Mouse (Mus musculus) liver, postnatal 0 days (tissue): Measurements from ENCODE around the gene Slc24a3. TPM values are rescaled to one million over a fixed set of nuclear protein-coding genes. Genes with fewer than 3 reads are reported as not detected.

Experiments used
- ATAC-seq: fragments of 200-750 bp; cut with Nextera tagmentation; 2 replicates; pipeline ENCODE4 v1.8.0; 2017; ENCODE audit warnings: mild to moderate bottlenecking, moderate library complexity
- DNase-seq: peaks from one replicate; pipeline ENCODE4 v3.0.0-alpha.2; 2016
- H3K27ac ChIP-seq: fragments of 300-500 bp; sonication (generic); 2 replicates; pipeline ENCODE4 v1.5.1; 2014; ENCODE audit warnings: antibody characterized with exemption, moderate library complexity, mild to moderate bottlenecking, low read depth
- H3K27me3 ChIP-seq: fragments of 300-500 bp; sonication (generic); 2 replicates; pipeline ENCODE4 v1.6.1; 2014; ENCODE audit warnings: low read length, control low read depth, mixed read lengths; ENCODE audit not compliant: insufficient read depth
- H3K36me3 ChIP-seq: fragments of 300-500 bp; sonication (generic); replicated peaks from 2 replicates; pipeline ENCODE4 v1.6.1; 2014; ENCODE audit warnings: mild to moderate bottlenecking, control low read depth, low read length, moderate library complexity, mixed read lengths; ENCODE audit not compliant: insufficient read depth
- H3K4me1 ChIP-seq: fragments of 300-500 bp; sonication (generic); 2 replicates; pipeline ENCODE4 v1.6.1; 2014; ENCODE audit warnings: antibody characterized with exemption, mild to moderate bottlenecking, control low read depth; ENCODE audit not compliant: insufficient read depth
- H3K4me2 ChIP-seq: fragments of 300-500 bp; sonication (generic); 2 replicates; pipeline ENCODE4 v1.6.1; 2014; ENCODE audit warnings: low read depth, mild to moderate bottlenecking, low read length, moderate library complexity, mixed read lengths
- H3K4me3 ChIP-seq: fragments of 300-500 bp; sonication (generic); 2 replicates; pipeline ENCODE4 v1.5.1; 2014; ENCODE audit warnings: low read depth, low read length
- H3K9ac ChIP-seq: fragments of 300-500 bp; sonication (generic); replicated peaks from 2 replicates; pipeline ENCODE4 v1.6.1; 2014; ENCODE audit warnings: mild to moderate bottlenecking, moderate library complexity
- H3K9me3 ChIP-seq: fragments of 300-500 bp; sonication (generic); 2 replicates; pipeline ENCODE4 v1.6.1; 2016; ENCODE audit warnings: mild to moderate bottlenecking, control low read depth, low read length, mixed read lengths
- CTCF ChIP-seq: sonication (generic); IDR thresholded peaks from 2 replicates; pipeline ENCODE4 v1.5.1; 2016; ENCODE audit warnings: antibody characterized with exemption, low read depth
- EP300 ChIP-seq: IDR thresholded peaks from 2 replicates; pipeline ENCODE4 v1.6.1; 2016; ENCODE audit warnings: antibody characterized with exemption, low read depth, mild to moderate bottlenecking
- WGBS: fragments of 180-500 bp; shearing (Covaris S2); extraction: QIAGEN DNeasy Blood & Tissue Kit; methylation state at CpG from one replicate; pipeline ENCODE4 v1.1.7; 2014; ENCODE audit not compliant: insufficient replicate concordance; 5-methylcytosine and 5-hydroxymethylcytosine counted together
- polyA plus RNA-seq: library from polyadenylated mRNA; unstranded; fragments of >200 nt; fragmentation: Nextera tagmentation; extraction: Ambion mirVana; gene quantifications from 2 replicates; pipeline ENCODE4 v1.2.1, GENCODE M21; 2015

Slc24a3 gene
- polyA plus RNA-seq, 1 experiment from 2014 or later = 0.40 TPM

GRCm38 (mm10) chr2:145564596-145564995 is 397.0 kb downstream of the Slc24a3 start:
- Histone ChIP-seq H3K4me3 (no peak overlapping the region), H3K9ac (no peak overlapping the region), H3K4me2 (no peak overlapping the region), H3K36me3 (no peaks in the 10 kb centered on the region), H3K4me1 (no peaks in the 10 kb centered on the region), H3K9me3 (no peaks in the 10 kb centered on the region), H3K27ac (no peak overlapping the region), H3K27me3 (no peaks in the 10 kb centered on the region)
- no peak for TF ChIP-seq EP300
- no peak for TF ChIP-seq CTCF
- ATAC-seq = no peak
- 64% methylated on average over 8 of the region's 8 CpGs for WGBS
- no peak for DNase-seq

GRCm38 (mm10) chr2:145566904-145567303 is 399.4 kb downstream of the Slc24a3 start:
- no peak for TF ChIP-seq EP300
- TF ChIP-seq CTCF = no peak
- no peak for ATAC-seq

GRCm38 (mm10) chr2:145571943-145572342 is 404.4 kb downstream of the Slc24a3 start:
- WGBS = 69% methylated on average over 3 of the region's 3 CpGs

More at GRCm38 (mm10) chr2:145566904-145567303, 399.4 kb downstream of the Slc24a3 start:
- H3K4me1 ChIP-seq = no peaks in the 10 kb centered on the region
- no peak overlapping the region for H3K9ac ChIP-seq
- no peaks in the 10 kb centered on the region for H3K36me3 ChIP-seq
- DNase-seq = no peak
- no peak overlapping the region for H3K4me3 ChIP-seq
- no peak overlapping the region for H3K27ac ChIP-seq
- WGBS = 67% methylated on average over 2 of the region's 2 CpGs
- H3K4me2 ChIP-seq = no peak overlapping the region
- H3K27me3 ChIP-seq = no peaks in the 10 kb centered on the region
- no peaks in the 10 kb centered on the region for H3K9me3 ChIP-seq

GRCm38 (mm10) chr2:145574148-145574547 is 406.6 kb downstream of the Slc24a3 start:
- H3K4me2 ChIP-seq = no peak overlapping the region
- DNase-seq = no peak
- no peaks in the 10 kb centered on the region for H3K4me1 ChIP-seq
- no peaks in the 10 kb centered on the region for H3K27me3 ChIP-seq
- no peak overlapping the region for H3K4me3 ChIP-seq
- WGBS = 41% methylated on average over 4 of the region's 4 CpGs
- no peak overlapping the region for H3K27ac ChIP-seq
- H3K9me3 ChIP-seq = no peaks in the 10 kb centered on the region
- no peaks in the 10 kb centered on the region for H3K36me3 ChIP-seq
- TF ChIP-seq CTCF (no peak), EP300 (no peak)
- no peak for ATAC-seq
- H3K9ac ChIP-seq = no peak overlapping the region

More at GRCm38 (mm10) chr2:145571943-145572342, 404.4 kb downstream of the Slc24a3 start:
- Histone ChIP-seq H3K9ac (no peak overlapping the region), H3K4me1 (no peaks in the 10 kb centered on the region), H3K9me3 (no peaks in the 10 kb centered on the region), H3K36me3 (no peaks in the 10 kb centered on the region), H3K4me3 (no peak overlapping the region), H3K27ac (no peak overlapping the region), H3K27me3 (no peaks in the 10 kb centered on the region), H3K4me2 (no peak overlapping the region)
- TF ChIP-seq EP300 = no peak
- no peak for TF ChIP-seq CTCF
- no peak for ATAC-seq
- DNase-seq = no peak

GRCm38 (mm10) chr2:145583103-145583502 is 415.5 kb downstream of the Slc24a3 start:
- no peak for DNase-seq
- Histone ChIP-seq H3K4me2 (no peak overlapping the region), H3K4me1 (no peaks in the 10 kb centered on the region), H3K9ac (no peak overlapping the region), H3K4me3 (no peak overlapping the region), H3K27ac (no peak overlapping the region), H3K27me3 (no peaks in the 10 kb centered on the region), H3K36me3 (no peaks in the 10 kb centered on the region), H3K9me3 (no peaks in the 10 kb centered on the region)
- TF ChIP-seq EP300 (no peak), CTCF (no peak)
- ATAC-seq = no peak
- WGBS = 66% methylated on average over 3 of the region's 3 CpGs

DNA sequence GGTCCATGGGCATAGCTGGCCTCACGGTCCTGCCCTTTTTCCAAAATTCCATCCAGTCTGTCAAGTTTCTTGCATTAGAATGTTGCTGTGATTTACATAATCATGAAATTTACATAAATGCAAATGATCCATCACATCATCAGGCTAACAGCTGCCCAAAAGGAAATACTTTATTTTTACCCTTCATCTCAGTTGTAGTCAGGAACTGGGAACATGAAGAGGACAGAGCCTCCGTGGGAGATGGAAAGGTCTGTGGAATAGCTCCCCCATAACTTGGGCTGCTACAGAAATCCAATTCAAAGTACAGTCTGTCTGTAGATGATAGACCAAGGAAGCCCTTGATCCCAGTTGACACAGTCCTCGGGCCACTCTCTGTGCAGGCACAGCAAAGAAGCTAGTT is 417.9 kb downstream of the Slc24a3 start:
- WGBS = 71% methylated on average over 3 of the region's 3 CpGs
- H3K36me3 ChIP-seq = no peaks in the 10 kb centered on the region
- no peak overlapping the region for H3K9ac ChIP-seq
- H3K27me3 ChIP-seq = no peaks in the 10 kb centered on the region
- H3K9me3 ChIP-seq = no peaks in the 10 kb centered on the region
- DNase-seq (no peak), ATAC-seq (no peak)
- H3K4me3 ChIP-seq = no peak overlapping the region
- no peak for TF ChIP-seq CTCF
- no peak for TF ChIP-seq EP300
- H3K4me2 ChIP-seq = no peak overlapping the region
- H3K27ac ChIP-seq = no peak overlapping the region
- H3K4me1 ChIP-seq = no peaks in the 10 kb centered on the region
